Mouse (Mus musculus) MEL (cell line): ENCODE results near the gene Pcsk2. TPM values are rescaled to one million over a fixed set of nuclear protein-coding genes. Genes with fewer than 3 reads are reported as not detected.

ENCODE experiments used
- DNase-seq: peaks from one replicate; pipeline ENCODE4 v3.0.0; 2011; ENCODE audit warnings: low read depth, low spot score
- H3K27ac ChIP-seq: 2 replicates; pipeline ENCODE4 v1.5.1; 2012; ENCODE audit warnings: low read depth, mild to moderate bottlenecking, control low read depth, low read length, moderate library complexity; ENCODE audit not compliant: control insufficient read depth
- H3K27me3 ChIP-seq, 2 experiments: fragments of 150-350 bp in 1 of 2; sonication (generic) in 1 of 2; 2 replicates each; pipeline ENCODE4 v1.6.1; 2012; ENCODE audit warnings: low read length in 2 of 2, mild to moderate bottlenecking in 2 of 2, improper control_type of control experiment in 1 of 2, moderate library complexity in 1 of 2; ENCODE audit not compliant: insufficient read depth in 2 of 2, control insufficient read depth in 1 of 2
- H3K36me3 ChIP-seq, 2 experiments: 2 replicates each; pipeline ENCODE4 v1.6.1; 2012 to 2014; ENCODE audit warnings: low read length in 2 of 2, improper control_type of control experiment in 1 of 2, inconsistent platforms in 1 of 2, mild to moderate bottlenecking in 1 of 2; ENCODE audit not compliant: insufficient read depth in 2 of 2, control insufficient read depth in 1 of 2
- H3K4me1 ChIP-seq, 2 experiments: fragments of 150-350 bp in 1 of 2; sonication (generic) in 1 of 2; 2 replicates each; pipeline ENCODE4 v1.6.1; 2012; ENCODE audit warnings: low read length in 2 of 2, improper control_type of control experiment in 1 of 2, mild to moderate bottlenecking in 1 of 2; ENCODE audit not compliant: insufficient read depth in 2 of 2, control insufficient read depth in 1 of 2
- H3K4me3 ChIP-seq, 2 experiments: fragments of 150-350 bp in 1 of 2; sonication (generic) in 1 of 2; 2 replicates each; pipeline ENCODE4 v1.5.1; 2012; ENCODE audit warnings: low read depth in 2 of 2, low read length in 2 of 2, mild to moderate bottlenecking in 2 of 2, moderate library complexity in 2 of 2, control low read depth in 1 of 2, improper control_type of control experiment in 1 of 2; ENCODE audit not compliant: control insufficient read depth in 1 of 2, insufficient read depth in 1 of 2
- H3K79me2 ChIP-seq: 2 replicates; pipeline ENCODE4 v1.6.1; 2012; ENCODE audit warnings: mild to moderate bottlenecking, low read length, moderate library complexity; ENCODE audit not compliant: control insufficient read depth, poor library complexity, insufficient read depth
- H3K9ac ChIP-seq: 2 replicates; pipeline ENCODE4 v1.6.1; 2012; ENCODE audit warnings: low read depth, mild to moderate bottlenecking, control low read depth, low read length, moderate library complexity; ENCODE audit not compliant: control insufficient read depth, poor library complexity, severe bottlenecking
- H3K9me3 ChIP-seq: fragments of 150-350 bp; sonication (generic); replicated peaks from 2 replicates; pipeline ENCODE4 v1.6.1; 2012; ENCODE audit warnings: mild to moderate bottlenecking, low read length, improper control_type of control experiment, moderate library complexity; ENCODE audit not compliant: insufficient read depth
- CHD1 ChIP-seq: IDR thresholded peaks from 2 replicates; pipeline ENCODE4 v1.6.1; 2012; ENCODE audit warnings: low read depth, mild to moderate bottlenecking, inconsistent platforms, low read length, improper control_type of control experiment
- CHD2 ChIP-seq: IDR thresholded peaks from 2 replicates; pipeline ENCODE4 v1.6.1; 2011; ENCODE audit warnings: low read length, improper control_type of control experiment
- EP300 ChIP-seq, 2 experiments: IDR thresholded peaks; 2 replicates each; pipeline ENCODE4 v1.6.1; 2011; ENCODE audit warnings: improper control_type of control experiment in 2 of 2, low read length in 2 of 2, low read depth in 1 of 2, mild to moderate bottlenecking in 1 of 2
- GABPA ChIP-seq: IDR thresholded peaks from 2 replicates; pipeline ENCODE4 v1.6.1; 2012; ENCODE audit warnings: low read depth, mild to moderate bottlenecking, inconsistent platforms, low read length, improper control_type of control experiment, moderate library complexity
- KAT2A ChIP-seq: conservative IDR thresholded peaks from 2 replicates; pipeline ENCODE4 v1.6.1; 2012; ENCODE audit warnings: low read depth, low read length, improper control_type of control experiment, inconsistent platforms
- MAFK ChIP-seq: IDR thresholded peaks from 2 replicates; pipeline ENCODE4 v1.6.1; 2011; ENCODE audit warnings: low read depth, mild to moderate bottlenecking, low read length, improper control_type of control experiment, borderline replicate concordance
- MAX ChIP-seq: IDR thresholded peaks from 2 replicates; pipeline ENCODE4 v1.6.1; 2011; ENCODE audit warnings: low read length, improper control_type of control experiment
- MXI1 ChIP-seq: IDR thresholded peaks from 2 replicates; pipeline ENCODE4 v1.6.1; 2011; ENCODE audit warnings: mild to moderate bottlenecking, low read depth, low read length, improper control_type of control experiment
- MYB ChIP-seq: IDR thresholded peaks from 2 replicates; pipeline ENCODE4 v1.6.1; 2011; ENCODE audit warnings: mild to moderate bottlenecking, low read depth, low read length, improper control_type of control experiment
- NRF1 ChIP-seq: IDR thresholded peaks from 2 replicates; pipeline ENCODE4 v1.6.1; 2014; ENCODE audit warnings: low read depth, mild to moderate bottlenecking, inconsistent platforms, low read length, improper control_type of control experiment, moderate library complexity; ENCODE audit not compliant: poor library complexity, insufficient read depth, severe bottlenecking
- POLR2A ChIP-seq, 2 experiments: IDR thresholded peaks; 2 replicates each; pipeline ENCODE4 v1.6.1; 2011 to 2012; ENCODE audit warnings: low read length in 2 of 2, mild to moderate bottlenecking in 2 of 2, control low read depth in 1 of 2, improper control_type of control experiment in 1 of 2, low read depth in 1 of 2, moderate library complexity in 1 of 2; ENCODE audit not compliant: control insufficient read depth in 1 of 2, insufficient read depth in 1 of 2, poor library complexity in 1 of 2
- POLR2AphosphoS2 ChIP-seq: IDR thresholded peaks from 2 replicates; pipeline ENCODE4 v1.6.1; 2011; ENCODE audit warnings: low read length, improper control_type of control experiment
- POLR2AphosphoS5 ChIP-seq: IDR thresholded peaks from 2 replicates; pipeline ENCODE4 v1.6.1; 2012; ENCODE audit warnings: low read depth, borderline replicate concordance, mild to moderate bottlenecking, inconsistent platforms, low read length, moderate library complexity, mixed read lengths
- SIN3A ChIP-seq: IDR thresholded peaks from 2 replicates; pipeline ENCODE4 v1.6.1; 2012; ENCODE audit warnings: low read length, improper control_type of control experiment, inconsistent platforms
- SMC3 ChIP-seq: IDR thresholded peaks from 2 replicates; pipeline ENCODE4 v1.6.1; 2011; ENCODE audit warnings: low read depth, low read length, improper control_type of control experiment
- TAL1 ChIP-seq: IDR thresholded peaks from 2 replicates; pipeline ENCODE4 v1.6.1; 2012; ENCODE audit warnings: mild to moderate bottlenecking, inconsistent platforms, low read length, moderate library complexity, mixed read lengths
- TCF12 ChIP-seq: IDR thresholded peaks from 2 replicates; pipeline ENCODE4 v1.6.1; 2014; ENCODE audit warnings: low read depth, mild to moderate bottlenecking, inconsistent platforms, low read length, improper control_type of control experiment, moderate library complexity
- UBTF ChIP-seq: IDR thresholded peaks from 2 replicates; pipeline ENCODE4 v1.6.1; 2012; ENCODE audit warnings: low read depth, mild to moderate bottlenecking, inconsistent platforms, low read length, improper control_type of control experiment, moderate library complexity, borderline replicate concordance; ENCODE audit not compliant: insufficient read depth
- USF1 ChIP-seq: IDR thresholded peaks from 2 replicates; pipeline ENCODE4 v1.6.1; 2014; ENCODE audit warnings: low read depth, mild to moderate bottlenecking, inconsistent platforms, low read length, improper control_type of control experiment, moderate library complexity
- USF2 ChIP-seq, 2 experiments: IDR thresholded peaks; 2 replicates each; pipeline ENCODE4 v1.6.1; 2011 to 2012; ENCODE audit warnings: improper control_type of control experiment in 2 of 2, low read length in 2 of 2, borderline replicate concordance in 1 of 2, inconsistent platforms in 1 of 2, low read depth in 1 of 2, mild to moderate bottlenecking in 1 of 2; ENCODE audit not compliant: insufficient read depth in 1 of 2
- ZC3H11A ChIP-seq: IDR thresholded peaks from 2 replicates; pipeline ENCODE4 v1.6.1; 2012; ENCODE audit warnings: low read depth, mild to moderate bottlenecking, inconsistent platforms, low read length, improper control_type of control experiment
- ZKSCAN1 ChIP-seq: IDR thresholded peaks from 2 replicates; pipeline ENCODE4 v1.6.1; 2012; ENCODE audit warnings: low read depth, mild to moderate bottlenecking, inconsistent platforms, low read length, improper control_type of control experiment, moderate library complexity
- ZMIZ1 ChIP-seq: IDR thresholded peaks from 2 replicates; pipeline ENCODE4 v1.6.1; 2012; ENCODE audit warnings: low read depth, mild to moderate bottlenecking, inconsistent platforms, low read length, improper control_type of control experiment, moderate library complexity
- ZNF384 ChIP-seq: IDR thresholded peaks from 2 replicates; pipeline ENCODE4 v1.6.1; 2012; ENCODE audit warnings: low read depth, mild to moderate bottlenecking, inconsistent platforms, low read length, improper control_type of control experiment
- polyA plus RNA-seq, 2 experiments: library from polyadenylated mRNA; stranded (reverse) in 1 of 2; unstranded in 1 of 2; fragments of >175 nt in 1 of 2; fragments of >200 nt in 1 of 2; gene quantifications; 2 replicates each; pipeline versions ENCODE4 v1.2.1 to v1.2.4; 2012; ENCODE audit warnings: low replicate concordance in 2 of 2, low read depth in 1 of 2; ENCODE audit not compliant: insufficient read length in 2 of 2, insufficient read depth in 1 of 2, missing spikeins in 1 of 2
- total RNA-seq: library from RNA; depleted of rRNA; stranded (reverse); fragments of 300-350 nt; gene quantifications from 2 replicates; pipeline ENCODE4 v1.2.3, GENCODE M21; 2012

Gene Pcsk2
- total and polyA plus RNA-seq, 3 experiments = not detected

DNA sequence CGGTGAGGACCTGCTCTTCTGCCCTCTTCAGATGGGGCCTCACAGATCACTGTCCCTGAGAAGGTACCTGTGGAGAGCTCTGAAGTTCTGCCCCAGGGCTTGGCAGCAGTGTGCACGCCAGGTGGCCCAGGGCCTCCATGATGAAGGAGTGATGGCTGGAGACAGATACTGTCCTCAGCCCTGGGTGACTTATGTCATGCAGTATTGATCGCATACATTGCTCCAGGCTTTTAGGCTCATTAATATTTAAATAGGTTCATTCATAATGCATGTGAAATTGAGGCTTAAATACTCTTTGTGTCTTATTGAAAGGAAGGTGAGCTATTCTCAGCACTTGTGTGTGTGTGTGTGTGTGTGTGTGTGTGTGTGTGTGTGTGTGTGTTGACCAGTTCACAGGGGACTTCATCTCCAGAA, 157.0 kb downstream of the Pcsk2 start:
- Histone ChIP-seq H3K9ac (no peak overlapping the region), H3K4me3 (no peak overlapping the region), H3K27me3 (0 out of 4 replicates have a peak, but pooled peaks cover 0 to 2% of the 10 kb centered on the region in 2 experiments), H3K79me2 (no peaks in the 10 kb centered on the region), H3K9me3 (no peaks in the 10 kb centered on the region), H3K27ac (no peak overlapping the region), H3K4me1 (no peaks in the 10 kb centered on the region), H3K36me3 (no peaks in the 10 kb centered on the region)
- no peak for DNase-seq
- TF ChIP-seq USF2 (IDR thresholded peaks at IDR 0.05; ENCODE audit: borderline replicate concordance in 1 of 2, insufficient read depth in 1 of 2, low read depth in 1 of 2, low read length in 2 of 2) = no peak
- no peak for TF ChIP-seq POLR2AphosphoS5
- no peak for TF ChIP-seq POLR2A (IDR thresholded peaks at IDR 0.05; ENCODE audit: control insufficient read depth in 1 of 2, insufficient read depth in 1 of 2, low read depth in 1 of 2, low read length in 2 of 2, poor library complexity in 1 of 2)
- TF ChIP-seq MAX = no peak
- TF ChIP-seq ZMIZ1 = no peak
- no peak for TF ChIP-seq TCF12
- TF ChIP-seq USF1 = no peak
- TF ChIP-seq MXI1 = no peak
- TF ChIP-seq ZKSCAN1 = no peak
- TF ChIP-seq KAT2A = no peak
- no peak for TF ChIP-seq ZNF384
- TF ChIP-seq, all 39 proteins: peak for 0

DNA sequence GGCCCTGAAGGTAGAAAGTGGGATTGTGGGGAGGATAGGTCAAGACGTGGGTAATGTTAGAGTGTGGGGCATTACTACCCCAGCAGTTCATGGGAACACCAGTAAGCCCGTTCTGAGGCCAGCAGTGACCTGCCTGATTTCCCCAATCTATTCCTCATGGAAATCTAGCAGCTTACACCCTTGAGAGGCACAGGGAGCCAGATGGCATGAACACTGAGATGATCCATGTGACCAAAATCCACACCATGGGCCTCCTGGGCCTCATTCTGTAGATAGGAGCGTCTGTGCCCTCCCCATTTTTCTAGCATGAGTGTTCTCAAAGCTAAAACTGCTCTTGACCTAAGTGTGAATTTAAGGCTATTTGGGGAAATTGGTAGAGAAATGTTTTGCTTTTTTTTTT, 162.2 kb downstream of the Pcsk2 start:
- H3K27me3 ChIP-seq = no peaks in the 10 kb centered on the region
- DNase-seq = no peak
- H3K4me3 ChIP-seq = no peak overlapping the region
- no peaks in the 10 kb centered on the region for H3K36me3 ChIP-seq
- no peak overlapping the region for H3K27ac ChIP-seq
- no peak for TF ChIP-seq TAL1
- TF ChIP-seq CHD1 = no peak
- no peak for TF ChIP-seq POLR2AphosphoS2
- no peak for TF ChIP-seq SIN3A
- no peak for TF ChIP-seq MYB
- TF ChIP-seq GABPA = no peak
- no peak for TF ChIP-seq USF2 (IDR thresholded peaks at IDR 0.05; ENCODE audit: borderline replicate concordance in 1 of 2, insufficient read depth in 1 of 2, low read depth in 1 of 2, low read length in 2 of 2)
- TF ChIP-seq MAFK = no peak
- no peak for TF ChIP-seq EP300 (IDR thresholded peaks at IDR 0.05; ENCODE audit: low read depth in 1 of 2, low read length in 2 of 2)
- TF ChIP-seq ZC3H11A = no peak
- no peak for TF ChIP-seq CHD2
- no peak for TF ChIP-seq NRF1
- TF ChIP-seq UBTF = no peak
- TF ChIP-seq SMC3 = no peak
- H3K4me1 ChIP-seq = no peaks in the 10 kb centered on the region
- H3K9ac ChIP-seq = no peak overlapping the region
- no peaks in the 10 kb centered on the region for H3K79me2 ChIP-seq
- no peaks in the 10 kb centered on the region for H3K9me3 ChIP-seq
